Mouse (Mus musculus): Measurements from ENCODE around the gene Gm19345.

Gene Gm19345

DNA sequence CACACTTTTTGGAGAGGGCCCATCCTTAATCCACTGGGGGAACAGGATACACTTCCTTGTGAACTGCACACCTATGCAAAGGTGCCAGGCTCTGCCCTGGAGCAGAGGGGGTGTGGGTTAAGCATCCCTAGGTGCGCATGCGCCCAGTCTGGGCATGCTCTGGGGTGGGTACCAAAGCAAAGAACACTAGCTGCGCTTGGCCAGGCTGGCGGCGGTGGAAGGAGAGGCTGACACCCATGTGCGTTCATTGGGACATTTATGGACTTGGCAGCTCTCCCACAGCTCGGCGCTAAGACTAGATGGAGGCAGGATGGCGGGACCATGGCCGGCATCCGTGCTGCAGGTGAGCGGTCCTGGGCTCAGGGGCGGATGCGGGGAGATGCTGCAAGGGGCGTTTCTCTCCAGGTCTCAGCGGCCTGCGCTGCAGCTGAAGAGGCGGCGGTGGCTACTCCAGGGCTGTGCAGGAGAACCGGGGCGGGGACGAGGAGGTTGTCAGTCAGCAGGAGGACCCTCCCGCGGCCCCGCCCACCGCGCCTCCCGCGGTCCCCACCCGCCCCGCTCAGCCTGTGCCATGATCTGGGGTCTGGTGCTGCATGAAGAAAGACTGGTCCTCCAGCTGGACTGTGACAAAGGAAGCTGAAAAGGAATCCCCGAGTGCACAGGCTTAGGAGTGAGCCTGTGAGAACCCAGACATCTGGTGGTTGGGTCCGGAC lies at the start of gene Gm19345:
Gene Gm19345, plus strand, starts transcription at position 146 of the 713 bp plus-strand sequence.
- DNase-seq: no peak

DNA sequence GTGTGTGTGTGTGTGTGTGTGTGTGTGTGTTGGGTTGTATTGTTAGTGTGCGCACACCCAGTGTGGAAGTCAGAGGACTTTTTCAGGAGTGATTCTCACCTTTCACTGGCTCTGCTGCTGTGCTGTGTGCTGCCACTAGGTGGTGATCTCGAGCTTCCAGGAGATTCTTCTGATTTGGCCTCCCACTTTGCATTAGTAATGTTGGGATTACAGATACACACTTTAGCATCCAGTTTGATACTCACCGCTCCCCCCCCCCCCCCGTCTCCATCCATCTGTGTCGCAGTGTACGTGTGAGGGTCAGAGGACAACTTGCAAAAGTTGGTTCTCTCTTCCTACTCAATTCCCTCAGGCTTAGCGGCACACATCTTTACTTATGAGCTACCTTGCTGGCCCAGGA lies 48.8 kb upstream of the Gm19345 start:
- peak; percentile 42 for DNase-seq

DNA sequence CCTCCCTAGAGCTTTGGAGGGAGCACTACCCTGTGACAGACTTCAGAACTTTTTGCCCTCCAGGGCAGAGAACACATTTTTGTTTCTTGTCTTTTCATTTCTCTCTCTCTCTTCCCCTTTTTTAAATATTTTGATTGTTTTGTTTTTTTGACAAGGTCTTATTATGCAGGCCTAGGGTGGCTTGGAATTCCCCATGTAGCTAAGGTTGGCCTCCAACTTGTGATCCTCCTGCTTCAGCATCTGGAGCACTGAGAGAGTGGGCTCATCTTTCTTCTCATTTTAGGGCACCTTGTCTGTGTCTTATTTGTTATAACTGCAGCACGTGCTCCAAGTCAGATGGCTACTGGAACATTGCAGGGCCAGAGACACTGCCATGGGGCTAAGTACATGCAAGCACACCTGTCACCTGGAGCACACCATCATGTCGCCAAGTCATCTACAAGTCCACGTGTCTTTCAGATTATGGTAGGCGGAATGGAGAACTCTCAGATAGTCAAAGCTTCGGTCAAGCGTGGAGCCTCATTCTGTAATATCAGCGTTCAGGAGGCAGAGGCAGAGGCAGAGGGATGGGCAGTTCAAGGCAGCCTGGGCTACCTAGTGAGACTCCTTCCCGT lies 45.3 kb upstream of the Gm19345 start:
- DNase-seq: no peak

DNA sequence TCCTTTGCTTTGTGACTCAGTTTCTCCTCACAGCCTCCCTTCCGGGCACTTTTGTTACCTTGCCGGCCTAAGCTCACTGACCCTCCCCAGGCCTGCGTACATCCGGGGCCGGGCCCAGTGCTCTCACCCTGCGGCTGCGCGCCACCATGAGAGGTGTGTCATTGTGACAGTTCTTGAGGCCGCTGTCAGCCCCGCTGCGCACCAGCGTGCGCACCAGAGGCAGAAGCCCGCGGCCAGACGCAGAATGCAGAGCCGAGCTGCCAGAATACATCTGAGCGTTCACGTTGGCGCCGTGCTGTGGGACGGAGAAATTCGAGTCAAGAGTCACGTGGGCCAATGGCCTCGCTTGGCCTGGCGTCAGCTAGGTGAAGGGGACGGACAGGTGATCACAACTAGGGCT lies 42.4 kb upstream of the Gm19345 start:
- DNase-seq: no peak

DNA sequence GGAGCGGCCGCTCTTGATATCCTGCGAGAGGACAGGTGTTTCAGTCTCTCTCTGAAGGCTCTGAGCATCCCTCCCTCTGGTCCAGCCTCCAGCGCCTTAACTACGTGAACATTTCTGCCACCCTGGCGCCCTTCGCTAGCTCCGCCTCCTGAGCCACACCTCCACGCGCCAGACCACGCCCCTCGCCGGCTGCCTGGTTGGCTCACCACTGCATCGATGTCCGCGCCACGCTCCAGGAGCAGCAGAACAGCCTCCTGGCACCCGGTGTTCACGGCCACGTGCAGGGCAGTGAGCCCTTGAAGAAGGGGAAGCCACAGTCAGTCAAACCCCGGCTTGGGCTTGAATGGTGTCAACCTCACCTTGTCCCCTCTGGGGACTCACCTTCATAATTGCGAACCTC lies 40.7 kb upstream of the Gm19345 start:
- DNase-seq: peak; percentile 22

DNA sequence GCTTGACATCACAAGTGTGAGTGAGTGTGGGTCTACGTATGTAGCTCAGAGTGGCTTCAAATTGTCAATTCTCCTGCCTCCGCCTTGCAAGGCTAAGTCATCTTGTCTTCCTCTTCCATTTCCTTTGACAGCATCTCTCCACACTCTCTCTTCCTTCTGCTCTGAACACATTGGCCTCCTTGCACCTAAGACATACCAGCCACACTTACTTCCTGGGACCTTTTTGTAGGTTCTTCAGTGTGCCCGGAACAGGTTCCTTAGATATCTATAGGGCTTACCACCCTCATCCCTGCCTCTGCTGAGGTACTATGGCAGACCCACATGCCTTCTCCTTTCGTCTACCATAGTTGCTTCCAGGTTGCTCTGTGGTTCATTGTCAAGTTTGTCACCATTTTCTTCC lies 38.6 kb upstream of the Gm19345 start:
- DNase-seq: no peak

DNA sequence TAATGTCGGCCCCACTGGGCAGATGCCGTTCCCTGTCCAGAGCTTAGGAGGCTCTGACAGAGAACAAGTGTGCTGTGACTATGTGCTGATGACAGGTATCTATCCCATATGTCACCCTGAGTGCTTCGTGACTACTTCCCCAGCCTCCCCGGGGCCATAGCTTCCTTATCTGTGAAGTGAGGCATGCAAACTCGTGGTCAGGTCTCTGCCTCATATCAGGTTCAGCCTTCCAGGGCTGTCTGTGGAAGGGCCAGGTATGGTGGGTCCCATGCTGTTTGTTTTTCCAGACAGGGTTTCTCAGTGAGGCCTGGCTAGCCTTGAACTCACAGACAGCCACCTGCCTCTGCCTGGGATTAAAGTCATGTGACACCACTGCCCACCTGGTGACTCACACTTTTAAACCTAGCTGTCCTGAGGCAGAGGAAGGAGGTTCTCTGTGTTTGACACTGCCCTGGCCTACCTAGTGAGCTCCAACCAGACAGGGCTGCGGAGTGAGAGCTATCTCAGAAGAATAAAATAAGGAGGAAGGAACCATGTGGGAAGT lies 38.2 kb upstream of the Gm19345 start:
- no peak for DNase-seq

DNA sequence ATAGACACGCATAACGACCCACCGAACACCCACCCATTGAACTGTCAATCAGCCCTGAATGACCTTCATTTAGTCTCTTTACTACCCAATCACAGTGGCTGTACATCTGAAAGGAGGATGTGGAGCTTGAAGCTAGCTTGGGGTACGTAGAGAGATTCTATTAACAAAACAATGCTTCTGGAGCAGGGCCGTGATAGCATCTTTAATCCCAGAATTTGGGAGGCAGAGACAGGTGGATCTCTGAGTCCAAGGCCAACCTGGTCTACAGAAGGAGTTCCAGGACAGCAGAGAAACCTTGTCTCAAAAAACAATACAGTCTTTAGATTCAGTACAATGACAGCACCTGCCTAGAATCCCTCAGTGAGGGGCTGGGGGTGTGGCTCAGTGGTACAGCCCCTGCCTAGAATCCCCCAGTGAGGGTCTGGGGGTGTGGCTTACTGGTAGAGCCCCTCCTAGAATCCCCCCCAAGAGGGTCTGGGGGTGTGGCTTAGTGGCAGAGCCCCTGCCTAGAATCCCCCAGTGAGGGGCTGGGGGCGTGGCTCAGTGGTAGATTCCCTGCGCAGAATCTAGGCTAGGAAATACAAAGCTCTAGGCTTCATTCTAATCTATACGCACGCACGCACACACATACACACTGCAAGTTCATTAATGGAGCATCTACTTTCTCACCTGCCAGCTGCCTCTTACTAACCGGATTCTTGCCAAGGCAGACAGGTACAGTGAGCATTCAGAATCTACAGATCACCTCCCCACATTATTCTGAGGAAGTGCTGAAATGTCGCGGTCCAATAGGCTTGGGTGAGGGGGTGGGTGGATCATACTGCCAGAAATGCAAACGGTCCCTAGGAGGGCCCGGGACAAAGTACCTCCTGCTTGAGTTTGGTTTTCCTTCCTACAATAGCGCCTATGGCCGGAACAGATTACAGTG lies 36.2 kb upstream of the Gm19345 start:
- no peak for DNase-seq

DNA sequence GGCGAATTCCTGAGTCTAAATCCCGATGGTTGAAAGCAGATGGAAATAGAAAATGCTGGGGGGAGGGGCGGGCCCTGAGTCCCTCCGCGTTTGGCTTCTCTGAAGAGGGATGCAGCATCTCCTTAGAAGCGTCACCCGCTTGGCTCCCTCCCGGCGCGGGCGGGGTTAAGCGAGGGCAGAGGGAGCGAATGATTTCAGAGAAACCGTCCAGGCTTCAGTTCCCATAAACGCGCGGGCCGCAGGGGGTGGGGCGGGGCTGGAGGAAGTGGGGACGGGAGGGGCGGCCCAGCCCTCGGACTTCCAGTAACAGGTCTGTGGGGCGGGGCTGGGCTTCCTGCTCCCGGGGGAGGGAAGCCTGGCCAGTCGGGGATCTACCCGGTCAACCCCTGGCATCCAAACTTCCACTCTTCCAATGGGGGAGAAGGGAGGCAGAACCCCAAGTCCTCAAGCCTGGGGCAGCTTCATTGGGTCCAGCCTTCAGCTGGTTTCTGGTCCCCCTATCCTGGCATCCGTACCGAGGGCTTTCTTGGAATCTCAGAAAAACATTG lies 35.5 kb upstream of the Gm19345 start:
- peak; percentile 83 for DNase-seq

DNA sequence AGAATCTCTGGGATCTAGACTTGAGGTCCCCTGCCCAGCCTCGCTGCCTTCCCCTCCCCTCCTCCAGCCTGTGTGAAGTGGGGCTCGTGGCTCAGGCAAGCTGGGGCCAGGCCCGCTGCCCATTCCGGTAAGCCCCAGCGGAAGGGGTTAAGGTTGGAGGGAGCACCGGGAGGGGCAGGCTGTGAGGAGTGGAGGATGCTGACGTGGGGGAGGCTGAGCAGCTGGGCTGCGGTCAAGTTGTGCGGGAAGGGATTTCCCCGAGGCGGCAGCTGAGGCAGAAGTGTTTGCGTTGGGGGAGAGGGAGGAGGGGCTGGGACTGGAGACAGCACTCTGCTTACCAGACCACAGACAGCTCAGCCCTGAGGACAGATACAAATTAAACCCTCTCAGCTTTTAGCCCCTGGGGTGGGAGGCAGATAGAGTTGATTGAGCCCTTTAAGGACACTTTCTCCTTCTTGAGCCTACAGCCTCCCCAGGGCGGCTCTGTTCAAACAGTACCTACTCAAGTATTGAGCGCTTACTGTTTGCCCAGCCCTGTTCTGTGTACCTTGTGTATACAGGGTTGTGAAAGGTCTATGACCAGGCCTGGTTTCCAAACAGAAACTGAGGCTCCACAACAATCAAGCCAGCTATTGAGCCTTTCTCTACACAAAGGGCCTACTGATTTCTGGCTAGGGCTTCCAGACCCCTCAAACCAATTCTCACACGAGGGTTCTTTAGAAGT lies 34.3 kb upstream of the Gm19345 start:
- peak; percentile 49 for DNase-seq

DNA sequence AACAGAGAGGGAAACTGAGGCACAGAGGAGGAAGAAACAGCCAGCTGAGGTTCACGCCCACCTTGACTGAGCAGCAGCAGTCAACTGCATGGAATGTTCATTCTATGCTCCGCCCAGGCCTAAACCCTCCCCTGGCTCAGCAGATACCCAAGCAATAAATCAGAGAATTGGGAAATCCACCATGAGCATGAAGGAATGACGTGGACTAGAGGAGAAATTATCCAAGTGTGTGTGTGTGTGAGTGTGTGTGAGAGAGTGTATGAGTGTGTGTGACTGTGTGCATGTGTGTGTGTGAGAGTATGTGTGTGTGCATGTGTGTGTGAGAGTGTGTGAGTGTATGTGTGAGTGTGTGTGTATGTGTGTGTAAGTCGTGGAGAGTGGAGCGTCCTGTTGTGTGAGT lies 33.4 kb upstream of the Gm19345 start:
- no peak for DNase-seq

DNA sequence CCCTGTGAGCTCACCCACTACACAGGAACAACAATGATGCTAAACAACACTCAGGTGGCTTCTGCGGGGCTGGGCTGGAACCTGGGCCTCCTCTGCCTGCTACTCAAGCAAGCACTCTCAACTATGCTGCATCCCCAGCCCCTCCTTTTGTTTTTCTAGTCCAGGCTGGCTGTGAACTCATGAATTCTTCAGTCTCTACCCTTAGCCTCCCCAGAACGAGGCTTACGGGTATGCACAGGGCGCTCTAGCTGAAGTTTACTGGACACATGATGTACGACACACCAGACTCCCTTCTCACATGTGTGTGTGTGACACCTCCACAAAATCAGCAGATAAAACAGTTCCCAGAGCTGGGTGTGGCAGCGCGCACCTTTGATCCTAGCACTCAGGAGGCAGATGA lies 32.9 kb upstream of the Gm19345 start:
- DNase-seq: no peak

DNA sequence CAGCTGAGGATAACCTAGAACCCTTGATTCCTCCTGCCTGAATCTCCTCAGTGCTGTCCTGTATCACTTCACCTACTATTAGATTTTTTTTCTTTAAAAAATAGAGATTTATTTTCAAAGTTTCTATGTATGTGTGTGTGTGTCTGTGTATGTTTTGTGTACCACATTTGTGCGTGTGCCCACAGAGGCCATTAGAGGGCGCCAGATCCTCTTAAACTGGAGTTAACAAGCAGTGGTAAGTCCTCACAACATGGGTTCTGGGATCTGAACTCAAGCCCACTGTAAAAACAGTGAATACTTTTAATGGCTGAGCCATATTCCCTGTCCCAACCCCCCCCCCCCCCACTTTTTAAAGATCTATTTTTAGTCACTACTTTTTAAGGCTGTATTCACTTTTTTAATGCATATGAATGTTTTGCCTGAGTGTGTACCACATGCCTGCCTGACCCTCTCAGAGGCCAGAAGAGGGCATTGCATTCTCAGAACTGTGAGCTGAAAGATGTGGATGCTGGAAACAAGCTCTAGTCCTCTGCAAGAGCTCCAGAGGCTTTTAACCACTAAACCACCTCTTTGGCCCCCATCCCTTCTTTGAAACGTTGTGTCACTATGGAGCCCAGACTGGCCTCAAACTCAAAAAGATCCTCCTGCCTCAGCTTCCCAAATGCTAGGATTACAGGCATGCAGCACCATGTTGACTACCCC lies 31.3 kb upstream of the Gm19345 start:
- no peak for DNase-seq

DNA sequence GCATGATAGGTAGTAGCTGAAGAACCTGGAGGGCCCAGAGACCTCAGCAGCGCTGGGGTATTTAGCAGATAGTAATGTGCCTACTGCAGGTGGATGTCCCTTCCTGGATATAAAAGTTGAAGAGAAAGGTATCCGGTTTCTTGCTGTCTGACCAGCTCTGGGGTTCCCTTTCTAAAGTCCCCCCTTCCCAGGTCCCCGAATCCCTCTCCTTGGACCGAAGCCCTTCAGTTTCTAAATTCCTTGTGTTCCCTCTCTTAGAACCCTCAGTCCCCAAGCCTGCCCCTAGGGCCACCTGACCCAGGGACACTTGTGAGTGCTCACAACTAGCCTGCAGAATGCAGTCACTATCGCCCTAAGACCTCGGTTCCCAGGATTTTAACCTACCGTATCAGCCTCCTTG lies 30.2 kb upstream of the Gm19345 start:
- DNase-seq: no peak

DNA sequence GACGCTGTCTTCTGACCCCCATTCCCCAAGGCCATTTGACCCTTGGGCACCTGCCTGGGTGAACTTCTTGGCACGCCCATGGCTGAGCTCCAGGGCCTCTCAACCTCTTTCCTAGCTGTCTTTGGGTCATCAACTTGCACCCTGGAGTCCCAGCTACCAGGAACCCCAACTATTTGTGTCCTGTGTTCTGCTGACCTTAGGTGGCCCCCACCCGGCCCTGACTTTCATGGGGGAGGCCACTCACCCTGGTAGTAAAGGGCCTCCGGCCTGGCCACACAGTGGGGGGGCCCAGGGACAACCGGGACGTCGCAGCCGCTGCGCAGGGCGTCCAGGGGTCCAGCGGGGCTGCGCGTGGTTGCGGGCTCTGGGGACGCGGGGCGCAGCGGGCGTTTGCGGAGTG lies 29.6 kb upstream of the Gm19345 start:
- DNase-seq: no peak

DNA sequence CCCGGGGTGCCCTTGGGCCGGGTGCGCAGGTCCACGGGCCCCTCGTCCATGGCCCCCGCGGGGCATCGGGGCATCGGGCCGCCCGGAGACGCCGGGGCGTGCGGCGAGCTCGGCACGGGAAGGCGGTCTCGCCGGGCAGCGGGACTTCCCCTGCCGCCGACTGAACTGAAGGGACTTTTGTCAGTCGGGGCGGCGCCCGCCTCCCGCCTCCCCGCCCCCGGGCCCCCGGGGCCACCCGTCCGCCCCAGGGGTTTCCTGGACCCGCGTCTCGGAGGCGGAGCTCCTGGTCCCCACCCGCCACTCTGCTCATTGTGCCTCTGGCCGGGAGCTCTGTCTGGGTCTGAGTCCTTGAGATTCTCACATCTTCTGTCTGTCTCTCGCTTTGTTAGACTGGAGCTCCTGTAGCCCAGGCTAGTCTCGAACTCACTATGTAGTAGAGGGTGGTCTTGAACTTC lies 29.2 kb upstream of the Gm19345 start, which contains the start of gene Bcl3:
Gene Bcl3, minus strand, starts transcription at position 167 of the 455 bp plus-strand sequence.
- DNase-seq: no peak

DNA sequence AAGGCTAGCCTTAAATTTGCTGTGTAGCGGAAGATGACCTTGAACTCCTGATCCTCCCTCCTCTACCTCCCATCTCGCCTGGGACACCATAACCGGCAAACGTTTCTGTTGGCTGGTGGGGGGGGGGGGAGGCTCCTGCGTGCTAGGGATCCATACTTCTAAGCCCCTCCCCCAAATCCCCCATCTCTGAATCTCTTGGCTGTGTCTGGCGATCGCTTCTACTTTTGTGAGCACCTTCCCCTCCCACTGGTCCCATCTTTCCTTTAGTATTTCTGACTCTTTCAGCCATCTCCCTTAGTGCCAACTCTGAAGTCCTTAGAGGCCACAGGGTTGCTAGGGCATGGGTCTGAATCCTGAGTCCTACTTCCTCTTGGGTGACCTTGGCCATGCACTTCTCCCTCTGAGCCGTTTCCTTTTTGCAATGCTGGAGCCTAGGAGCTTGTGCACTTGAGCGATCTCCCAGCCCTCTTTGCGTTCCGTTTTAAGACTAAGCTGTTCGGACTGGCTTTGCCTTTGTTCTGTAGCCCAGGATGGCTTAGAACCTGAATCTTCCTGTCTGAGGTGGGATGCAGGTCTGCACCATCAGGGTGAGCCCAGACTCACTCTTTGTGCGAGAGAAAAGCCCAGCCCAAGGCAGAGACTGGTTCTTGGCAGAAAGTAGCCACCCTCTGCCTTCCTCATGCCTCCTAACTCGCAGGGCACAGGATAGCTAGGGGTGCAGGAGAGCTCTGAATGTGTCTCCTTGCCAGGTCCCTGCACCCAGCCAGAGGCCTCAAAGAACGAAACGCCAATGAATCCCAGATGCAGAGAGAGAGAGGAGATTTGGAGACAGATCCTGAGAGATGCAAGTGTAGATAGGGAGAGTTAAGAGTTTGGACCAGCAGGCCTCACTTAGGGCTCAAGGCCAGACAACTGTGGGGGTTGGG lies 28.3 kb upstream of the Gm19345 start:
- DNase-seq: no peak

DNA sequence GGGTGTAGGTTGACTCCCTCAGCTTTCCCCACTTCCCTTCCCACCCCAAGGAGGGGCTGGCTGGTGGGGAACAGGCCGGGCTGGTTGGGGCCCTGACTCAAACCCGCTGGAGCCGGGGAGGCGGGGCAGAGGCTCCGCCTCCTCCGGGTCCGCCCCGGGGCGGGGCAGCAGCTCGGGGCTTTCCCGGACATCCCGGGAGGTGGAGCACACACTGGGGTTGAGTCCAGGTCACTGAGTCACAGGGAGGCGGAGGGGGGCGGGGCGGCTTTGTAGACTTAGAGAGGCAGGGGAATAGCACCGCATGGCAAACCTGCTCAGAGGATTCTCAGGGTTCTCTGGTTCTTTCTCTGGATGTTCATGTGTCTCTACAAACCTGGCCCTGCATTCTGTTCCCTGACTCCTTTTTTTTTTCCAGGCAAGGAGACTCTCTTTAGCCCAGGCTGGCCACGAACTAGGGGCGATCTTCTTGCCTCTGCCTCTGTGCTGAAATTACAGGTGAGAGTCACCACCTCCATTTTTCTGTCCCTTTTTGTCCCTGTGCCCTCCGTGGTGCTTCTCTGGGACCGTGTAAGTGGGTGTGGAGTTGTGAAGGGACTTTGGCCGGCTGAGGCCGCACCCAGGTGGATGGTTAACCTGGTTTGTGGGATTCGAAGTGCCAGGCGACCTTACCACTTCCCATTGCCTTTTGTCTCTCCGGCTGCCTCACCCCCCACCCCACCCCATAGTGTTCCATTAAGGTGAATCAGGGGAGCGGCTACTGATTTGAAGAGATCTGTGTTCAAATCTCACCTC lies 27.4 kb upstream of the Gm19345 start:
- DNase-seq: peak; percentile 80

DNA sequence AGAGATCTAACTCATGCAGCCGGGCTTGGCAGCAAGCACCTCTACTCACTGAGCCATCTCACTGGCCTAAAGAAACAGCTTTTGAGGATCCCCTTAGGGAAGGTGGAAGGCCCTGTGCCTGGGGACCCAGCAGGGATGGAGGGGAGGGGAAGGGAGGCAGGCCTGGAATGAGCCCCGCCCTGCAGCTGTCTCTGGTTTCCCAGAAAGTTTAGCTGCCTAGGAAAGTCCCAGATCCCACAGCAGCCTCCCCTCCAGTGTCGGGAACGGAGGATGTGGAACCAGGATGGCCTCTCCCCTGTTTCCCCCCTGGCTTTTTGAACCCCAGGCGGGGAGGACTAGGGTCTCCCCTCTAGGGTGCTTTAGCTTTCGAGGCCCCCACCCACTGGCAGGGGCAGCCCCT lies 25.0 kb upstream of the Gm19345 start:
- no peak for DNase-seq

DNA sequence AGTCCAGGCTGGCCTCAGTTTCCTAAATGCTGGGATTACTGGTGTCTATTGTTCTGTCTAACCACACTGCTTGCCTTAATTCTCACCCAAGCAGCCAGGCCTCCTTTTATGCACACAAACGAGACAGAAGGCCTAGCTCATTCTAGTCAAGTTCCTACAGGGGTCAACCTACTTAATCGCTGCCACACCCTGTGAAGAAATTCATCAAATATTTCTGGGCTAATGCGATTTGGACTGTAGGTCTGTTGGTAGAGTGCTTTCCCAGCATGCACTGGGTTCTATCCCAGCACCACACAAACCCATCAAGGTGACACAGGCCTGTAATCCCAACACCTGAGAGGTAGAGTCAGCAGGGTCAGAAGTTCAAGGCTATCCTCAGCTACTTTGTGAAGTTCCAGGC lies 22.1 kb upstream of the Gm19345 start:
- no peak for DNase-seq

All from layer of hippocampus, adult 9-11 months (tissue).